Comparison of ENCODE assay signal across 21 mouse cellular contexts in the genomic region with DNA sequence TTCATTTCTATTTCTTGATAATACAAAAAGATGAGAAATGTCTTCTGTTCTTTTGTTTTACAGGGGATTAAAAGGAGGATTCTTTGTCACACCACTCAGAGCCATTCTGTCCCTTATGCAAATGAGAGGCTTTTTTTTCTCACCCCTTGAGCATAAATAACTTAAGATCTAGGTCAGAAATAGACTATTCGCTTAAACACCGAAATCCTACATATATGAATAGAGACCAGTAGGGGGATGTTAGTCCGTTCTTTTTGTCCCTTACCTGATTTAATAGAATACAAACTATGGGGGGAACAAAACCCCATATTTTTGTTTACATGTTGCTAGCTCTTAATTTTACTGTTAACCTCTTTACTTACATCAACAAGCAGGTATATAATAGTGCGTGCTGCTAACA. TPM values are rescaled to one million over a fixed set of nuclear protein-coding genes. Genes with fewer than 3 reads are reported as not detected.
DNase-seq lines count a peak whose midpoint lies in the region; ATAC-seq and TF ChIP-seq lines count a peak whose summit lies in the region.
"Had no signal": no experiment of that assay in that cellular context is flagged by ENCODE, and none has a peak within 500 bp of the region (broad histone marks: within the 10 kb centered on the region; RNA-seq: fewer than 3 reads in every experiment).

No protein-coding gene starts in this region.

- no peak overlapping the region for H3K4me3 ChIP-seq in forebrain, embryonic 10.5 days
- no peak overlapping the region; the same call in 1 of the 2 replicates for H3K4me3 ChIP-seq in forebrain, embryonic 16.5 days (replicated peaks; ENCODE audit: low read length)
- no peak overlapping the region for H3K4me3 ChIP-seq in hindbrain, postnatal 0 days (ENCODE audit: low read length)
- H3K4me3 ChIP-seq in neural tube, embryonic 12.5 days: no peak overlapping the region
- H3K4me3 ChIP-seq: embryonic facial prominence, embryonic 12.5 days; limb, embryonic 13.5 days had no signal

- no peaks in the 10 kb centered on the region for H3K9me3 ChIP-seq in forebrain, embryonic 10.5 days
- H3K9me3 ChIP-seq in forebrain, embryonic 16.5 days (ENCODE audit: control insufficient read depth, low read length): no peaks in the 10 kb centered on the region
- H3K9me3 ChIP-seq in hindbrain, postnatal 0 days (ENCODE audit: low read length): no peaks in the 10 kb centered on the region
- H3K9me3 ChIP-seq in neural tube, embryonic 12.5 days: no peaks in the 10 kb centered on the region
- H3K9me3 ChIP-seq: embryonic facial prominence, embryonic 12.5 days; limb, embryonic 13.5 days had no signal

- 86% methylated on average over 4 of the region's 4 CpGs for WGBS in forebrain, embryonic 10.5 days
- WGBS in forebrain, embryonic 16.5 days: 40% methylated on average over 4 of the region's 4 CpGs
- 44% methylated on average over 4 of the region's 4 CpGs for WGBS in hindbrain, postnatal 0 days
- WGBS in neural tube, embryonic 12.5 days: 71% methylated on average over 4 of the region's 4 CpGs

- H3K27me3 ChIP-seq in forebrain, embryonic 10.5 days (ENCODE audit: poor library complexity, severe bottlenecking): no peaks in the 10 kb centered on the region
- no peaks in the 10 kb centered on the region for H3K27me3 ChIP-seq in forebrain, embryonic 16.5 days (replicated peaks; ENCODE audit: control insufficient read depth, insufficient read depth, low read length)
- no peaks in the 10 kb centered on the region for H3K27me3 ChIP-seq in hindbrain, postnatal 0 days (ENCODE audit: insufficient read depth, low read length)
- H3K27me3 ChIP-seq in neural tube, embryonic 12.5 days (replicated peaks): no peaks in the 10 kb centered on the region
- H3K27me3 ChIP-seq: embryonic facial prominence, embryonic 12.5 days; limb, embryonic 13.5 days had no signal

- peaks cover 40% of the 10 kb centered on the region for H3K4me1 ChIP-seq in forebrain, embryonic 10.5 days
- H3K4me1 ChIP-seq in forebrain, embryonic 16.5 days (replicated peaks; ENCODE audit: control insufficient read depth, insufficient read depth, low read length): peaks cover 8% of the 10 kb centered on the region
- H3K4me1 ChIP-seq in hindbrain, postnatal 0 days (ENCODE audit: insufficient read depth, low read length): no peaks in the 10 kb centered on the region; the same call in 1 of the 2 replicates
- peaks cover 10% of the 10 kb centered on the region for H3K4me1 ChIP-seq in neural tube, embryonic 12.5 days

- H3K9ac ChIP-seq in forebrain, embryonic 16.5 days (replicated peaks; ENCODE audit: low read depth, low read length): peak overlapping the region; percentile 89
- H3K9ac ChIP-seq in hindbrain, postnatal 0 days (replicated peaks; ENCODE audit: low read length): peak overlapping the region; percentile 81
- peak overlapping the region; percentile 22; the same call in 1 of the 2 replicates for H3K9ac ChIP-seq in neural tube, embryonic 12.5 days
- H3K9ac ChIP-seq: embryonic facial prominence, embryonic 12.5 days; limb, embryonic 13.5 days had no signal

- DNase-seq in forebrain, embryonic 10.5 days (ENCODE audit: extremely low spot score, low spot score): no peak
- no peak for DNase-seq in hindbrain, postnatal 0 days (ENCODE audit: low spot score)
- DNase-seq in heart, adult 8-10 months (ENCODE audit: low spot score): no peak
- no peak for DNase-seq in frontal cortex, postnatal 10 days (ENCODE audit: low spot score in 2 of 2)
- no peak for DNase-seq in left cerebral cortex, adult 11 months (ENCODE audit: low spot score)
- DNase-seq: adrenal gland, postnatal 10 days; cerebellum, postnatal 25 days; heart, postnatal 14 days; kidney, postnatal 10 days; thymus, postnatal 25 days had no signal

- ATAC-seq in forebrain, embryonic 16.5 days: no peak
- no peak for ATAC-seq in hindbrain, postnatal 0 days
- no peak for ATAC-seq in neural tube, embryonic 12.5 days (ENCODE audit: low FRiP score, low read depth)
- ATAC-seq: CD4-positive, CD25-positive, alpha-beta regulatory T cell, adult 4 months; intestine, embryonic 16.5 days had no signal

- H3K4me2 ChIP-seq in forebrain, embryonic 16.5 days (ENCODE audit: low read length): peak overlapping the region; percentile 90
- peak overlapping the region; percentile 76 for H3K4me2 ChIP-seq in hindbrain, postnatal 0 days (ENCODE audit: low read depth, low read length)
- peak overlapping the region; percentile 60 for H3K4me2 ChIP-seq in neural tube, embryonic 12.5 days (replicated peaks)
- H3K4me2 ChIP-seq: embryonic facial prominence, embryonic 12.5 days; limb, embryonic 13.5 days had no signal

- peak overlapping the region; percentile 98; the same call in 1 of the 2 replicates for H3K27ac ChIP-seq in forebrain, embryonic 10.5 days
- H3K27ac ChIP-seq in forebrain, embryonic 16.5 days (ENCODE audit: low read length): peak overlapping the region; percentile 98
- H3K27ac ChIP-seq in hindbrain, postnatal 0 days: peak overlapping the region; percentile 100
- no peak overlapping the region for H3K27ac ChIP-seq in neural tube, embryonic 12.5 days
- H3K27ac ChIP-seq: limb, embryonic 13.5 days; stomach, postnatal 0 days had no signal

- peaks cover 11% of the 10 kb centered on the region for H3K36me3 ChIP-seq in forebrain, embryonic 10.5 days (replicated peaks)
- H3K36me3 ChIP-seq in forebrain, embryonic 16.5 days (ENCODE audit: control insufficient read depth, insufficient read depth): no peaks in the 10 kb centered on the region
- H3K36me3 ChIP-seq in hindbrain, postnatal 0 days (ENCODE audit: insufficient read depth, low read length): no peaks in the 10 kb centered on the region
- peaks cover 2% of the 10 kb centered on the region; the same call in 1 of the 2 replicates for H3K36me3 ChIP-seq in neural tube, embryonic 12.5 days

- peak; percentile 29 for TF ChIP-seq CTCF in hindbrain, postnatal 0 days (IDR thresholded peaks at IDR 0.05; ENCODE audit: low read depth)

RNA-seq across cellular contexts. Expression of a gene that starts 2.5 kb away (rescaled TPM):
- polyA plus RNA-seq in forebrain, embryonic 10.5 days (2016; fragmentation: Nextera tagmentation; extraction: Ambion mirVana): 2,769 and 3,107 TPM in 2 replicates
- polyA plus RNA-seq in forebrain, embryonic 16.5 days (2015; fragmentation: Nextera tagmentation; extraction: Ambion mirVana): 16,411 and 16,831 TPM in 2 replicates
- 18,723 and 19,179 TPM in 2 replicates for total RNA-seq in hindbrain, postnatal 0 days (2014; rRNA removed)
- polyA plus RNA-seq in hindbrain, postnatal 0 days (2015; fragmentation: Nextera tagmentation; extraction: Ambion mirVana): 11,647 and 12,500 TPM in 2 replicates
- 10,701 and 10,796 TPM in 2 replicates for polyA plus RNA-seq in neural tube, embryonic 12.5 days (2016; fragmentation: Nextera tagmentation; extraction: Ambion mirVana)
- 10 to 100 TPM; 37.4 to 83.6 (median 67.3) TPM for total RNA-seq in heart, adult 8-10 months (2022)

RNA-seq across cellular contexts. Expression of a gene that starts 2.6 kb away (rescaled TPM):
- not detected in 2 replicates for polyA plus RNA-seq in forebrain, embryonic 10.5 days (2016; fragmentation: Nextera tagmentation; extraction: Ambion mirVana)
- polyA plus RNA-seq in forebrain, embryonic 16.5 days (2015; fragmentation: Nextera tagmentation; extraction: Ambion mirVana): not detected in 2 replicates
- 1,661 and 1,767 TPM in 2 replicates for total RNA-seq in hindbrain, postnatal 0 days (2014; rRNA removed)
- polyA plus RNA-seq in hindbrain, postnatal 0 days (2015; fragmentation: Nextera tagmentation; extraction: Ambion mirVana): not detected in 2 replicates
- not detected in 2 replicates for polyA plus RNA-seq in neural tube, embryonic 12.5 days (2016; fragmentation: Nextera tagmentation; extraction: Ambion mirVana)
- not detected for total RNA-seq in heart, adult 8-10 months (2022)
- total RNA-seq: adrenal gland, postnatal 10 days; gastrocnemius, adult 8-10 months; heart, postnatal 14 days; left cerebral cortex, adult 18-20 months had no signal
- polyA plus RNA-seq: CD4-positive, CD25-positive, alpha-beta regulatory T cell, adult 4 months; embryonic facial prominence, embryonic 12.5 days; intestine, embryonic 16.5 days; limb, embryonic 13.5 days; liver, embryonic 16.5 days; stomach, postnatal 0 days had no signal

RNA-seq across cellular contexts. Expression of a gene that starts 21.6 kb away (rescaled TPM):
- 2,760 and 2,766 TPM in 2 replicates for polyA plus RNA-seq in forebrain, embryonic 10.5 days (2016; fragmentation: Nextera tagmentation; extraction: Ambion mirVana)
- 1,178 and 1,185 TPM in 2 replicates for polyA plus RNA-seq in forebrain, embryonic 16.5 days (2015; fragmentation: Nextera tagmentation; extraction: Ambion mirVana)
- 3,512 and 3,813 TPM in 2 replicates for total RNA-seq in hindbrain, postnatal 0 days (2014; rRNA removed)
- 1,613 and 1,711 TPM in 2 replicates for polyA plus RNA-seq in hindbrain, postnatal 0 days (2015; fragmentation: Nextera tagmentation; extraction: Ambion mirVana)
- 1,299 and 1,329 TPM in 2 replicates for polyA plus RNA-seq in neural tube, embryonic 12.5 days (2016; fragmentation: Nextera tagmentation; extraction: Ambion mirVana)
- 100 to 1,000 TPM; 106 to 156 (median 115) TPM for total RNA-seq in heart, adult 8-10 months (2022)

RNA-seq across cellular contexts. Expression of a gene that starts 38.0 kb away (rescaled TPM):
- 23.9 and 25.3 TPM in 2 replicates for polyA plus RNA-seq in forebrain, embryonic 10.5 days (2016; fragmentation: Nextera tagmentation; extraction: Ambion mirVana)
- 43.0 and 54.9 TPM in 2 replicates for polyA plus RNA-seq in forebrain, embryonic 16.5 days (2015; fragmentation: Nextera tagmentation; extraction: Ambion mirVana)
- total RNA-seq in hindbrain, postnatal 0 days (2014; rRNA removed): 28.7 and 51.0 TPM in 2 replicates
- polyA plus RNA-seq in hindbrain, postnatal 0 days (2015; fragmentation: Nextera tagmentation; extraction: Ambion mirVana): 20.0 and 20.9 TPM in 2 replicates
- 35.9 and 40.0 TPM in 2 replicates for polyA plus RNA-seq in neural tube, embryonic 12.5 days (2016; fragmentation: Nextera tagmentation; extraction: Ambion mirVana)
- total RNA-seq in heart, adult 8-10 months (2022): 10 to 100 TPM in 2 of 4 experiments, 1 to 10 TPM in 2; 7.3 to 12.2 (median 10.0) TPM

RNA-seq across cellular contexts. Expression of a gene that starts 57.7 kb away (rescaled TPM):
- 0.24 and 0.48 TPM in 2 replicates for polyA plus RNA-seq in forebrain, embryonic 10.5 days (2016; fragmentation: Nextera tagmentation; extraction: Ambion mirVana)
- 0.65 and 0.66 TPM in 2 replicates for polyA plus RNA-seq in forebrain, embryonic 16.5 days (2015; fragmentation: Nextera tagmentation; extraction: Ambion mirVana)
- 0.29 and 0.68 TPM in 2 replicates for total RNA-seq in hindbrain, postnatal 0 days (2014; rRNA removed)
- polyA plus RNA-seq in hindbrain, postnatal 0 days (2015; fragmentation: Nextera tagmentation; extraction: Ambion mirVana): 0.85 and 1.0 TPM in 2 replicates
- 1.6 and 1.9 TPM in 2 replicates for polyA plus RNA-seq in neural tube, embryonic 12.5 days (2016; fragmentation: Nextera tagmentation; extraction: Ambion mirVana)
- 1 to 10 TPM in 2 of 4 experiments, under 1 TPM in 2; 0.72 to 1.6 (median 1.0) TPM for total RNA-seq in heart, adult 8-10 months (2022)
- total RNA-seq: monocyte, adult 5-6 weeks had no signal
- polyA plus RNA-seq: CD4-positive, CD25-positive, alpha-beta regulatory T cell, adult 4 months had no signal

Comparison
In these comparisons a context has a peak if more than half of its experiments do, and no peak if none do; other contexts are left out.
1. H3K9ac ChIP-seq: peak in every context shown above with its lines; median percentile 89 in forebrain, embryonic 16.5 days; 81 in hindbrain, postnatal 0 days; 22 in neural tube, embryonic 12.5 days.